Mouse (Mus musculus): Measurements from ENCODE around the gene Ube2g2. TPM values are rescaled to one million over a fixed set of nuclear protein-coding genes. Genes with fewer than 3 reads are reported as not detected.

Ube2g2 gene
- polyA plus RNA-seq, 1 experiment: 40.2 TPM

DNA sequence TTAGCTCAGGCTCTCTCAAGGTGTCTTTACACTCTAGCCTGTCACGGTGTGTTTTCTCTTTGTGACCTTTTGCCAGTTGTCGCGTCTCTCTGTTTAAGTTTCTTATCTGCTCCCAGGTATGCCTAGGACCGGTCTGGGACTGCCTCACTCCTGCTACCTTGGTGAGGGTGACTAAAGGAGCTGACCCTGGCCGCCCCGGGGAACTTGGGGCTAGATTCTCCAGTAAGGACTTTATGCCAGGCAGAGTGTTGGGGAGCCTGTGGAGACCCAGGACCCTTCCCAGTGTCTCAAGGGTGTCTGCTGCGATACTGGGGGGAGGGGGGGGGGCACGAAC lies 39.8 kb upstream of the Ube2g2 start:
- peaks cover 8% of the 10 kb centered on the region for H3K4me1 ChIP-seq (ENCODE audit: control insufficient read depth, insufficient read depth, low read length)
- no peaks in the 10 kb centered on the region for H3K36me3 ChIP-seq (ENCODE audit: control insufficient read depth, insufficient read depth, low read length, poor library complexity, severe bottlenecking)
- no peaks in the 10 kb centered on the region for H3K27me3 ChIP-seq (ENCODE audit: control insufficient read depth, insufficient read depth, low read length, poor library complexity, severe bottlenecking)
- H3K9ac ChIP-seq (ENCODE audit: low read depth, poor library complexity, severe bottlenecking): peak overlapping the region; percentile 56
- H3K4me3 ChIP-seq (ENCODE audit: low read depth, low read length): peak overlapping the region; percentile 85
- TF ChIP-seq POLR2A (IDR thresholded peaks at IDR 0.05; ENCODE audit: insufficient read depth, low read length) (no peak), CTCF (IDR thresholded peaks at IDR 0.05; ENCODE audit: low read depth, low read length) (no peak), EP300 (IDR thresholded peaks at IDR 0.05; ENCODE audit: insufficient read depth, low read depth, low read length) (no peak)
- no peaks in the 10 kb centered on the region for H3K9me3 ChIP-seq (replicated peaks; ENCODE audit: control insufficient read depth, insufficient read depth, low read length, poor library complexity, severe bottlenecking)
- peak overlapping the region; percentile 67 for H3K27ac ChIP-seq (ENCODE audit: insufficient read depth, low read length)

DNA sequence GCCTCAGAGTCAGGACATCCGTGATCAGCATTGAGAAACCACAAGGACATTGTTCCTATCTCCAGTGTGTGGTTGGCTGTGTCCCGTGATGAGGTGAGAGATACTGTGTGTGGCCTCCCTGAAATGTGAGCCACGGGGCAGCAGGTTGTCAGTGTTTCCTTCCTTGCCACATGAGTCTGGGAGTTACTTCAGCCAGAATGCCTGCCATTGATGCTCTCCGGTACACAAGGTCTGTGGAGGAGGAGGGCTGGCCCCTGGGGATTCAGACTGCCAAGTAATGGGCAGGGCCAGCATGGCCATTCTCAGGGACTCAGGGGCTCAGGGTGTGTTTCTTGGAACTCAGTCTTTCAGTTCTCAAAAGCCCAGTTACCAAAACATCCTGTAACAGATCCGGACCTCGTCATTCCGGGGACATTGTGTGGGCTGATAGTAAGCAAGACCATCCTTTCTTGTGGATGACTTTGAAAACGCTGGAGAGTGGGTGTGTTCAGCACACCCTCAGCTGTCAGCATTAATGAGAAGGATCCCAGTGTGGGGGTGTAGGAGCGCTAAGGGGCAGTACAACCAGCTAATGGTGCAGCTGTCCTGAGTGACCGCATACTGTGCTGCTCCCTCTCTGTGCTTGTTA lies 38.2 kb upstream of the Ube2g2 start:
- TF ChIP-seq POLR2A (IDR thresholded peaks at IDR 0.05; ENCODE audit: insufficient read depth, low read length) (no peak), EP300 (IDR thresholded peaks at IDR 0.05; ENCODE audit: insufficient read depth, low read depth, low read length) (no peak), CTCF (IDR thresholded peaks at IDR 0.05; ENCODE audit: low read depth, low read length) (no peak)
- H3K27me3 ChIP-seq (ENCODE audit: control insufficient read depth, insufficient read depth, low read length, poor library complexity, severe bottlenecking): no peaks in the 10 kb centered on the region
- peaks cover 12% of the 10 kb centered on the region for H3K4me1 ChIP-seq (ENCODE audit: control insufficient read depth, insufficient read depth, low read length)
- H3K27ac ChIP-seq (ENCODE audit: insufficient read depth, low read length): no peak overlapping the region
- H3K9me3 ChIP-seq (replicated peaks; ENCODE audit: control insufficient read depth, insufficient read depth, low read length, poor library complexity, severe bottlenecking): no peaks in the 10 kb centered on the region
- no peak overlapping the region for H3K9ac ChIP-seq (ENCODE audit: low read depth, poor library complexity, severe bottlenecking)
- H3K4me3 ChIP-seq (ENCODE audit: low read depth, low read length): no peak overlapping the region
- H3K36me3 ChIP-seq (ENCODE audit: control insufficient read depth, insufficient read depth, low read length, poor library complexity, severe bottlenecking): no peaks in the 10 kb centered on the region

DNA sequence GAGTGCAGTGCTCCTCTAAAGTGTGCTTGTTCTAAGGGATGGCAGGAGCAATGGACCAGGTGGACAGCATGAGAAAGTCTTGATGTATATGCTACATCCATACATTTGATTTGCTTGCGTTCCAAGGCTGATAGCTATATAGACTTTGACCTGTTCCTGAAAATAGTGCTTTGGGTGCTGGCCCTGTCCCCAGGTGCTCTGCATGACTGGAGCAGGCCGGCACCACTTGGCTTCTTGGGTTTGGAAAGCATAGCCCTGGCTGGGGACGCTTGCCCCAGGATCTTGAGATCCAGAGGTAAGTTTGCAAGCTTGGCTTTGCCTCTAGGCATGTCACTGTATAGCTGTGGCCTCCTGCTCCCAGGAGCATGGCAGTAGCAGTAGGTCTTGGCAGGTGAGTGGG lies 35.4 kb upstream of the Ube2g2 start:
- Histone ChIP-seq H3K9ac (ENCODE audit: low read depth, poor library complexity, severe bottlenecking) (no peak overlapping the region), H3K4me1 (ENCODE audit: control insufficient read depth, insufficient read depth, low read length) (peaks cover 13% of the 10 kb centered on the region), H3K36me3 (ENCODE audit: control insufficient read depth, insufficient read depth, low read length, poor library complexity, severe bottlenecking) (no peaks in the 10 kb centered on the region), H3K4me3 (ENCODE audit: low read depth, low read length) (no peak overlapping the region), H3K27ac (ENCODE audit: insufficient read depth, low read length) (no peak overlapping the region), H3K9me3 (replicated peaks; ENCODE audit: control insufficient read depth, insufficient read depth, low read length, poor library complexity, severe bottlenecking) (no peaks in the 10 kb centered on the region), H3K27me3 (ENCODE audit: control insufficient read depth, insufficient read depth, low read length, poor library complexity, severe bottlenecking) (no peaks in the 10 kb centered on the region)
- TF ChIP-seq CTCF (IDR thresholded peaks at IDR 0.05; ENCODE audit: low read depth, low read length) (no peak), EP300 (IDR thresholded peaks at IDR 0.05; ENCODE audit: insufficient read depth, low read depth, low read length) (no peak), POLR2A (IDR thresholded peaks at IDR 0.05; ENCODE audit: insufficient read depth, low read length) (no peak)

DNA sequence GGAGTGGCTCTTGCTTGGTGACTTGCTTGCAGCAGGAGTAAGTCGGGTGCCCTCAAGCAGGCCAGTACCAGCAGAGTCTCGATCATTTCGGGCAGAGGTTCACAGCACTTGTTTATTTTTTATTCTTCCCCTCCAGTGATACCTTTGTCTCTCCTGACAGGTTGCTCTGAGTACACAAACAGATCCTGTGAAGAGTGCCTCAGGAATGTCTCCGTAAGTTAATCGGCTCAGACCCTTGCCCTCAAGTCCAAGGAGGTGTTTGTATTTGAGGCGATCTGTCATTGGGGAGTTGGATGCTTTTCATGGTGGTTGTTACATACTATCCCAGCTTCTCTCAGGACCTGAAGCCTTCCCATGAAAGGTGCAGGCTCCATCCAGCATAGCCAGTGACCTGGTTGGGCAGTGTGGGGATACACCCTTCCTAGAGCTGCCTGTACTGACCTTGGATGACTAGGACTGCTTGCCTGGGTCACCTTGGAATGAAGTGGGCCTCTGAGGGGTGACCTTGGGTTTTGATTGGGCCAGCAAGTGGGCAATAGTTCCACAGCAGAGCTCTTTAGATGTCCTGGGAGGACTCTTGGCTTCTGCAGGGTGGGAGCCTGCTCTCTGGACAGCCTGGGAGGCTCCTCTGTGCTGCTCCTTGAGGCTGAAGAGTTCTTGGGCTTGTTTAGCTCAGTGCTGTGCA lies 34.8 kb upstream of the Ube2g2 start:
- Histone ChIP-seq H3K4me1 (ENCODE audit: control insufficient read depth, insufficient read depth, low read length) (peaks cover 13% of the 10 kb centered on the region), H3K9ac (ENCODE audit: low read depth, poor library complexity, severe bottlenecking) (no peak overlapping the region), H3K27ac (ENCODE audit: insufficient read depth, low read length) (no peak overlapping the region), H3K36me3 (ENCODE audit: control insufficient read depth, insufficient read depth, low read length, poor library complexity, severe bottlenecking) (no peaks in the 10 kb centered on the region), H3K9me3 (replicated peaks; ENCODE audit: control insufficient read depth, insufficient read depth, low read length, poor library complexity, severe bottlenecking) (no peaks in the 10 kb centered on the region), H3K27me3 (ENCODE audit: control insufficient read depth, insufficient read depth, low read length, poor library complexity, severe bottlenecking) (no peaks in the 10 kb centered on the region), H3K4me3 (ENCODE audit: low read depth, low read length) (no peak overlapping the region)
- TF ChIP-seq CTCF (IDR thresholded peaks at IDR 0.05; ENCODE audit: low read depth, low read length): no peak
- TF ChIP-seq EP300 (IDR thresholded peaks at IDR 0.05; ENCODE audit: insufficient read depth, low read depth, low read length): no peak
- TF ChIP-seq POLR2A (IDR thresholded peaks at IDR 0.05; ENCODE audit: insufficient read depth, low read length): no peak

DNA sequence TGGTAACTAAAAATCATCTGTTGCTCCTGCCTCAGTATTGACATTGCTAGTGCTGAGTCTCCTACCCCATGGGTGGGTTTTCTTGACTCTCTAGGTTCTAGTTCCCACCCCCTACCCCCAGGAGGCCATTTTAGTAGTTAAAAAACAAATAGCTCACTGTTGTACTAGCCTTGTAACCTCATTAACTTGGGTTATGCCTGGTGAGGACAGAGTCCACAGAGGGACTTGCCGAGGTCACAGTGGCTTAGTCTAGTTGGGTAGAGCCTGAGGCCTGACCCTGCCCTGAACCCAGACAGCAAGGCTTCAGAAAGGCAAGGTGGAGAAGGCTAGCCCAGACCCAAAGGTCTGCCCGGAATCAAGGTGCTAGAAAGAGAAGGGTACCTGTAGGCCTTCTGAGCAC lies 34.0 kb upstream of the Ube2g2 start:
- Histone ChIP-seq H3K4me1 (ENCODE audit: control insufficient read depth, insufficient read depth, low read length) (peaks cover 12% of the 10 kb centered on the region), H3K9ac (ENCODE audit: low read depth, poor library complexity, severe bottlenecking) (no peak overlapping the region), H3K27me3 (ENCODE audit: control insufficient read depth, insufficient read depth, low read length, poor library complexity, severe bottlenecking) (no peaks in the 10 kb centered on the region), H3K36me3 (ENCODE audit: control insufficient read depth, insufficient read depth, low read length, poor library complexity, severe bottlenecking) (no peaks in the 10 kb centered on the region; the same call in 1 of the 2 replicates), H3K9me3 (replicated peaks; ENCODE audit: control insufficient read depth, insufficient read depth, low read length, poor library complexity, severe bottlenecking) (no peaks in the 10 kb centered on the region), H3K4me3 (ENCODE audit: low read depth, low read length) (no peak overlapping the region), H3K27ac (ENCODE audit: insufficient read depth, low read length) (no peak overlapping the region)
- TF ChIP-seq EP300 (IDR thresholded peaks at IDR 0.05; ENCODE audit: insufficient read depth, low read depth, low read length): no peak
- TF ChIP-seq CTCF (IDR thresholded peaks at IDR 0.05; ENCODE audit: low read depth, low read length): no peak
- no peak for TF ChIP-seq POLR2A (IDR thresholded peaks at IDR 0.05; ENCODE audit: insufficient read depth, low read length)

DNA sequence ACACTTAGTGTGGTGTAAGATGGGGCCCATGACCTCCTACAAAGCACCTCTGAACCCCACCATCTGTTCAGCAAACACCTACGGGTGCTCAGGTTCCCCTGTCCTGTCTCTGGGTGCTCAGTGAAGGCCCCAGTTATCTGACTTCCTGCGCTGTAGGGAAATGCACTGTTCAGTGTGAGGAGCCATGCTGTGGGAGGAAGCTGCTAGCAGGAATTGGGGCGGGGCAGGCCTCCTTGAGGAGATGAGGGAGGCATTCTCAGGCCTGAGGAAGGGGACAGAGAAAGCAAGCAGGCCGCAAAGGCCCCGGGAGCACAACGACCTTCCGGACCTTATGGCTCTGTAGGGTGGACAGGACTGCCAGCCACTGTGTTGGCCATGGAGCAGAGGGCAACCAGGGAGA lies 33.0 kb upstream of the Ube2g2 start:
- H3K4me3 ChIP-seq (ENCODE audit: low read depth, low read length): no peak overlapping the region
- H3K4me1 ChIP-seq (ENCODE audit: control insufficient read depth, insufficient read depth, low read length): peaks cover 8% of the 10 kb centered on the region
- TF ChIP-seq EP300 (IDR thresholded peaks at IDR 0.05; ENCODE audit: insufficient read depth, low read depth, low read length) (no peak), CTCF (IDR thresholded peaks at IDR 0.05; ENCODE audit: low read depth, low read length) (no peak), POLR2A (IDR thresholded peaks at IDR 0.05; ENCODE audit: insufficient read depth, low read length) (no peak)
- no peaks in the 10 kb centered on the region for H3K9me3 ChIP-seq (replicated peaks; ENCODE audit: control insufficient read depth, insufficient read depth, low read length, poor library complexity, severe bottlenecking)
- no peaks in the 10 kb centered on the region for H3K27me3 ChIP-seq (ENCODE audit: control insufficient read depth, insufficient read depth, low read length, poor library complexity, severe bottlenecking)
- no peak overlapping the region for H3K27ac ChIP-seq (ENCODE audit: insufficient read depth, low read length)
- no peak overlapping the region for H3K9ac ChIP-seq (ENCODE audit: low read depth, poor library complexity, severe bottlenecking)
- peaks cover 10% of the 10 kb centered on the region for H3K36me3 ChIP-seq (ENCODE audit: control insufficient read depth, insufficient read depth, low read length, poor library complexity, severe bottlenecking)
